Mouse (Mus musculus) ES-E14 (cell line): Measurements from ENCODE around the gene Cnpy3. TPM values are rescaled to one million over a fixed set of nuclear protein-coding genes. Genes with fewer than 3 reads are reported as not detected.
A peak's percentile ranks its signal among the peaks of the same experiment; 100 is the strongest.

Experiments
- DNase-seq: peaks from one replicate; pipeline ENCODE4 v3.0.0-alpha.2; 2013; ENCODE audit warnings: low read depth, low spot score
- H3K27ac ChIP-seq: 2 replicates; pipeline ENCODE4 v1.5.1; 2012; ENCODE audit warnings: low read depth, mild to moderate bottlenecking, low read length, moderate library complexity, mixed read lengths; ENCODE audit not compliant: poor library complexity, insufficient read depth, severe bottlenecking
- H3K36me3 ChIP-seq: 2 replicates; pipeline ENCODE4 v1.6.1; 2012; ENCODE audit warnings: mild to moderate bottlenecking, low read length, moderate library complexity, mixed read lengths; ENCODE audit not compliant: control insufficient read depth, poor library complexity, insufficient read depth, severe bottlenecking
- H3K4me1 ChIP-seq, 2 experiments: fragments of 150-350 bp in 1 of 2; sonication (generic) in 1 of 2; 2 replicates each; pipeline ENCODE4 v1.6.1; 2012; ENCODE audit warnings: low read length in 2 of 2, mild to moderate bottlenecking in 1 of 2, mixed read lengths in 1 of 2; ENCODE audit not compliant: control insufficient read depth in 2 of 2, insufficient read depth in 2 of 2, poor library complexity in 1 of 2
- H3K4me3 ChIP-seq, 2 experiments: fragments of 150-350 bp in 1 of 2; sonication (generic) in 1 of 2; 2 replicates each; pipeline ENCODE4 v1.5.1; 2012; ENCODE audit warnings: low read length in 2 of 2, low read depth in 1 of 2, mild to moderate bottlenecking in 1 of 2, mixed read lengths in 1 of 2; ENCODE audit not compliant: insufficient read depth in 1 of 2, poor library complexity in 1 of 2, severe bottlenecking in 1 of 2
- H3K9ac ChIP-seq: 2 replicates; pipeline ENCODE4 v1.6.1; 2012; ENCODE audit warnings: low read depth, mild to moderate bottlenecking, low read length, mixed read lengths; ENCODE audit not compliant: poor library complexity, insufficient read depth, severe bottlenecking
- H3K9me3 ChIP-seq: fragments of 150-350 bp; sonication (generic); 2 replicates; pipeline ENCODE4 v1.6.1; 2012; ENCODE audit warnings: low read depth, mild to moderate bottlenecking, low read length; ENCODE audit not compliant: control insufficient read depth, insufficient read depth
- CHD2 ChIP-seq: IDR thresholded peaks from 2 replicates; pipeline ENCODE4 v1.6.1; 2014; ENCODE audit warnings: mild to moderate bottlenecking, low read depth, low read length, inconsistent platforms
- HCFC1 ChIP-seq: IDR thresholded peaks from 2 replicates; pipeline ENCODE4 v1.6.1; 2012; ENCODE audit warnings: low read length, inconsistent platforms, borderline replicate concordance; ENCODE audit not compliant: insufficient read depth
- MAFK ChIP-seq: IDR thresholded peaks from 2 replicates; pipeline ENCODE4 v1.6.1; 2014; ENCODE audit warnings: mild to moderate bottlenecking, low read depth, low read length, inconsistent platforms; ENCODE audit not compliant: insufficient read depth
- ZC3H11A ChIP-seq: IDR thresholded peaks from 2 replicates; pipeline ENCODE4 v1.6.1; 2012; ENCODE audit warnings: low read depth, mild to moderate bottlenecking, inconsistent platforms, low read length, borderline replicate concordance
- ZNF384 ChIP-seq: IDR thresholded peaks from 2 replicates; pipeline ENCODE4 v1.6.1; 2012; ENCODE audit warnings: low read depth, low read length, inconsistent platforms
- in situ Hi-C, 2 experiments: fragments of 600-800 bp; cut with MboI; formaldehyde crosslinking; loops; one replicate each; pipeline ENCODE4 v1.15.1; 2025; ENCODE audit warnings: low sequenced_read_pairs in 2 of 2, inconsistent platforms in 1 of 2; ENCODE audit not compliant: unreplicated experiment in 2 of 2
- total RNA-seq: library from RNA; depleted of rRNA; stranded (reverse); fragments of 300-350 nt; gene quantifications from 2 replicates; pipeline ENCODE4 v1.2.3, GENCODE M21; 2012; rRNA removed

Cnpy3 gene
- total RNA-seq, 1 experiment, result 69.7 TPM

- no peak overlapping the region for H3K9ac ChIP-seq
- no peak overlapping the region for H3K4me3 ChIP-seq
- TF ChIP-seq CHD2, result no peak
- no peak for TF ChIP-seq HCFC1
- no peak for TF ChIP-seq MAFK
- TF ChIP-seq ZNF384, result no peak
- TF ChIP-seq ZC3H11A, result no peak
- H3K4me1 ChIP-seq, result 0 out of 4 replicates have a peak, but pooled peaks cover 0 to 2% of the 10 kb centered on the region in 2 experiments
- no peak for DNase-seq
- no peak overlapping the region for H3K27ac ChIP-seq
- in situ Hi-C loops, result no loop called here
- H3K9me3 ChIP-seq, result no peaks in the 10 kb centered on the region
- H3K36me3 ChIP-seq, result peaks cover 9% of the 10 kb centered on the region; the same call in 1 of the 2 replicates
These were observed 57.4 kb downstream of the Cnpy3 start for GRCm38 (mm10) chr17:46694517-46695063.

GRCm38 (mm10) chr17:46691390-46691789, 60.6 kb downstream of the Cnpy3 start:
- Histone ChIP-seq H3K9ac (no peak overlapping the region), H3K4me3 (no peak overlapping the region), H3K4me1 (no peaks in the 10 kb centered on the region; a peak in 1 of 4 replicates), H3K36me3 (peaks cover 16% of the 10 kb centered on the region), H3K9me3 (no peaks in the 10 kb centered on the region), H3K27ac (no peak overlapping the region)
- TF ChIP-seq MAFK (no peak), HCFC1 (no peak), ZC3H11A (no peak), ZNF384 (no peak), CHD2 (no peak)
- DNase-seq, result no peak
- in situ Hi-C loops, result no loop called here

- no peak overlapping the region for H3K4me3 ChIP-seq
- no peak for TF ChIP-seq ZC3H11A
- TF ChIP-seq MAFK, result peak; percentile 59; the same call in 1 of the 2 replicates
- TF ChIP-seq ZNF384, result no peak
- TF ChIP-seq HCFC1, result no peak
- H3K9me3 ChIP-seq, result no peaks in the 10 kb centered on the region
- H3K27ac ChIP-seq, result no peak overlapping the region
- no peaks in the 10 kb centered on the region; a peak in 1 of 4 replicates for H3K4me1 ChIP-seq
- H3K36me3 ChIP-seq, result peaks cover 22% of the 10 kb centered on the region
- no peak overlapping the region for H3K9ac ChIP-seq
- in situ Hi-C loops, result no loop called here
- DNase-seq, result no peak
These were observed 61.3 kb downstream of the Cnpy3 start for GRCm38 (mm10) chr17:46690665-46691064.

- TF ChIP-seq ZC3H11A (no peak), HCFC1 (no peak), MAFK (no peak), ZNF384 (no peak), CHD2 (no peak)
- no peak for DNase-seq
- no peak overlapping the region for H3K27ac ChIP-seq
- in situ Hi-C loops, result no loop called here
- no peak overlapping the region for H3K9ac ChIP-seq
- H3K36me3 ChIP-seq, result peaks cover 47% of the 10 kb centered on the region
- peaks cover 7 to 18% of the 10 kb centered on the region in 2 experiments; a peak in 2 of 4 replicates for H3K4me1 ChIP-seq
- no peak overlapping the region for H3K4me3 ChIP-seq
- H3K9me3 ChIP-seq, result no peaks in the 10 kb centered on the region
These were observed 66.1 kb downstream of the Cnpy3 start for GRCm38 (mm10) chr17:46685913-46686312.

Other genes starting within 250 kb of the Cnpy3 start
- 1.8 and 4.5 TPM in 2 replicates for gene Cul9, start 205.8 kb downstream of the Cnpy3 start, total RNA-seq
- 65.2 and 75.6 TPM in 2 replicates for gene Srf, start 196.0 kb downstream of the Cnpy3 start, total RNA-seq
- gene Ptk7, start 122.7 kb downstream of the Cnpy3 start, total RNA-seq, result 200 and 384 TPM in 2 replicates
- 17.8 and 20.7 TPM in 2 replicates for gene Klc4, start 106.2 kb downstream of the Cnpy3 start, total RNA-seq
- 205 and 261 TPM in 2 replicates for gene Mrpl2, start 106.0 kb downstream of the Cnpy3 start, total RNA-seq
- gene Cul7, start 101.9 kb downstream of the Cnpy3 start, total RNA-seq, result 88.5 and 96.1 TPM in 2 replicates
- 44.5 and 57.0 TPM in 2 replicates for gene Rrp36, start 77.9 kb downstream of the Cnpy3 start, total RNA-seq
- 72.9 and 77.5 TPM in 2 replicates for gene Mea1, start 73.4 kb downstream of the Cnpy3 start, total RNA-seq
- gene Klhdc3, start 71.3 kb downstream of the Cnpy3 start, total RNA-seq, result 65.1 and 73.0 TPM in 2 replicates
- 70.6 and 73.0 TPM in 2 replicates for gene Ppp2r5d, start 47.1 kb downstream of the Cnpy3 start, total RNA-seq
- 17.8 and 22.2 TPM in 2 replicates for gene Pex6, start 40.8 kb downstream of the Cnpy3 start, total RNA-seq
- 1.2 and 4.3 TPM in 2 replicates for gene Gnmt, start 23.0 kb downstream of the Cnpy3 start, total RNA-seq
- gene Ptcra, start 11.5 kb upstream of the Cnpy3 start, total RNA-seq, result 1.8 and 2.2 TPM in 2 replicates
- 19.5 and 21.4 TPM in 2 replicates for gene 2310039H08Rik, start 20.4 kb upstream of the Cnpy3 start, total RNA-seq
- gene Rpl7l1, start 30.5 kb upstream of the Cnpy3 start, total RNA-seq, result 132 and 179 TPM in 2 replicates
- 20.2 and 27.1 TPM in 2 replicates for gene Bicral, start 106.3 kb upstream of the Cnpy3 start, total RNA-seq
- 20.5 and 30.0 TPM in 2 replicates for gene Tbcc, start 138.5 kb upstream of the Cnpy3 start, total RNA-seq
- gene Prph2, start 158.2 kb upstream of the Cnpy3 start, total RNA-seq, result 0.18 and 0.48 TPM in 2 replicates